Mouse (Mus musculus): Measurements from ENCODE around the gene Eml2.
A peak's percentile ranks its signal among the peaks of the same experiment; 100 is the strongest.

Gene Eml2

DNA sequence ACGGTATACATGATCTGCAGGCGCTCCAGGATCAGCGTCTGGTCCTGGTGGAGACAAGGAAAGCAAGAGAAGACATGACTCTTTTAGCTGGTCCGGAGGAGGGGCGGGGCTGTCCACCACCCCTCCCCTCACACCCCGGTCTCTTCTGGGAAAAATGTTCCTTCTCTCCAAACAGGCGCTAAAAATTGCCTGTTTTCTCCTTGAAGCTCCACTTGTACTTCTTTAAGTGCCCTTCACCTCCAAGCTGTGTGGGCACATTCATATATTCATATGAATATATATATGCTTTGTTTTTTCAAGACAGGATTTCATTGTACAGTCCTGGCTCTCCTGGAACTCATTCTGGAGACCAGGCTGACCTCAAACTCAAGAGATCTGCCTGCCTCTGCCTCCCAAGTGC is 13.3 kb upstream of the Eml2 start:
- no peak for DNase-seq (ENCODE audit: low read depth)

DNA sequence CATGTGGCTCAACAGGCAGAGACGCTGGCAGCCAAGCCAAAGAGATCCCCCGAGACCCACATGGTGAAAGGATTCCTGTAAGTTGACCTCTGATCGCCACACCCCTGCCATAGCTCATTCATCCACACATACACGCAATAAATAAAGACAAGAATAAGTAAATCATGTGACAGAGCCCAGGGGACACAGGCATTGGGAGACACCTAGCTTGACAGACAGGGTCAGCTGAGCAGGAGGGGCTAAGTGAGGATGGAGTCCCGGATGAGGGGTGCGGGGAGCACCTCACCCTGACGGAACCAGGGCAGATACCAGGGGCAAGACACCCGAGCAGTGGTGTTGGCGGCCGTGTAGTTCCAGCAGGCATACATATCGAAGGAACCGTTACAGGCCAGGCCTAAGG is 12.5 kb upstream of the Eml2 start:
- DNase-seq (ENCODE audit: low read depth), result no peak

- no peak for DNase-seq (ENCODE audit: low read depth)
Observed at GRCm38 (mm10) chr7:19164189-19164588, 12.0 kb upstream of the Eml2 start.

- DNase-seq (ENCODE audit: low read depth), result peak; percentile 75
Observed at GRCm38 (mm10) chr7:19164978-19165377, 11.2 kb upstream of the Eml2 start.

GRCm38 (mm10) chr7:19165656-19166423 is 10.4 kb upstream of the Eml2 start, which contains the start of gene Gipr:
TSS of gene Gipr (minus strand) at chr7:19166127.
- no peak for DNase-seq (ENCODE audit: low read depth)

GRCm38 (mm10) chr7:19166990-19167389 is 9.2 kb upstream of the Eml2 start:
- no peak for DNase-seq (ENCODE audit: low read depth)

DNA sequence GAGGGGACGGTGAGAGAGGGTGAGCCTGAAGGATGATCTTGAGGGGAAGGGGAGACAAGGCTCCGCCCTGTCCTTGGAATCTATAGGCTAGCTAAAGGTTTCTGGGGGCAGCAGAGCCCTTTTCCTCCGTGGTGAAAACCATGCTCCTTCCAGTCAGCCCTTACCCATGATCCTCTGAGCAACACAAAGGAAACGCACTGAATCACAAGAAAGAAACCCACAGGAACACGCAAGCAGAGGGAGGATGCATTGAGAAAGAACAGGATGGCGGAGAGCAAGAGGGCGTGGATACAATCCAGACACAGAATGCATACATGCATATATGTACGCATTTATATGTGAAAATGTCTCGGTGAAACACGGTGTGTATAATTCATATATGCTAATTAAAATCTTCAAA is 6.7 kb upstream of the Eml2 start:
- DNase-seq (ENCODE audit: low read depth), result no peak

DNA sequence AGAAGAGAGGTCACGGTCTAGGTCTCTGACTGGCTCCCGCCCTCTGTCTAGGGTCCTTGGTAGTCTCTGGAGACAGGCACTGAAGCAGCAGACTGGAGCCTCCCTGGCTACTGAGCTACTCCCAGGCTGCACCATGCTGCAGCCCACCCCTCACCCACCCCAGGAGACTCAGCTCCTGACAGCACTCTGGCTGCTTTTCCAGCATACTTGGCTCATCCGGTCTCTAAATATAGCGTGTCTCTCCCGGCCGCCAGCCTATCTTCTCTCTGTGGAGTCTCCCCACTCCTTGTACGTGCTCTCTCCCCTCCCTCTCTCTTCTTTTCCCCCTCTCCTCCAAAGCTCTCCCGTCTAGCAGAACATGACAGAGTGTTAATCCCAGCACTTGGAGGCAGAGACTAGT is 6.1 kb upstream of the Eml2 start:
- DNase-seq (ENCODE audit: low read depth), result no peak

- DNase-seq (ENCODE audit: low read depth), result no peak
Observed at GRCm38 (mm10) chr7:19171831-19172230, 4.4 kb upstream of the Eml2 start.

- peak; percentile 64 for DNase-seq (ENCODE audit: low read depth)
Observed at GRCm38 (mm10) chr7:19172874-19173273, 3.3 kb upstream of the Eml2 start.

- no peak for DNase-seq (ENCODE audit: low read depth)
Observed at GRCm38 (mm10) chr7:19176516-19176947, 311 bp downstream of the Eml2 start.

- no peak for DNase-seq (ENCODE audit: low read depth)
Observed at GRCm38 (mm10) chr7:19177216-19177615, 995 bp downstream of the Eml2 start.

- DNase-seq (ENCODE audit: low read depth), result no peak
Observed at GRCm38 (mm10) chr7:19178035-19178434, 1.8 kb downstream of the Eml2 start.

DNA sequence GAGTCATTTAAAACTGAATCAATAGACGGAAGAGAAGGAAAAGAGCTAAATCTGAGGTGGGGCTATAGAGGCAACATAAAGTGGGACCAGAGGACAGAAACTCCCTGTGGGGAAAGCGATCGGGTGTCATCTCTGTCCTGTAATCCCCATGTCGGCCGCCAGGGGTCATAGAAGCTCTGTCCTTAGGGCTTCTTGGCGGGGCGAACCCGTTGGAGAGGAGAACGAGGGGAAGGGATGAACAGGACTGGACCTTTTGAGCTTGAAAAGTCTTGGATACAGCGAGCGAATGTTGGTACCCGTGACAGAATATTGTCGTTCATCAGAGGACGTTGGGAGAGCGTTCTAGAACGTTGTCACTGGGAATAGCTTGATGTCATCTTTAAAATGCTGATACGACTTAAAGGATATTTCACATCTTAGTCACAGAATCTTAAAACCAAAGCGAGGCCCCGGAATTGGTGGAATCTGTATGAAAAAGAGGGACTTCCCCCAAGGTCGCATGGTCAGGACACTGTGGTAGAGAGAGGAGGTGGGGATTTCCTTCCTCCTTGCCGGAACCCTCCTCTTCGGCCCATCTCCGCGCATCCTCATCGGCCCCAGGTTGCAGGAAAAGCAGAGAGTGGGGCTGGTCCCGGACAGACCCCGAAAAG is 2.3 kb downstream of the Eml2 start:
- peak; percentile 87 for DNase-seq (ENCODE audit: low read depth)

GRCm38 (mm10) chr7:19179173-19179572 is 3.0 kb downstream of the Eml2 start:
- peak; percentile 80 for DNase-seq (ENCODE audit: low read depth)

DNA sequence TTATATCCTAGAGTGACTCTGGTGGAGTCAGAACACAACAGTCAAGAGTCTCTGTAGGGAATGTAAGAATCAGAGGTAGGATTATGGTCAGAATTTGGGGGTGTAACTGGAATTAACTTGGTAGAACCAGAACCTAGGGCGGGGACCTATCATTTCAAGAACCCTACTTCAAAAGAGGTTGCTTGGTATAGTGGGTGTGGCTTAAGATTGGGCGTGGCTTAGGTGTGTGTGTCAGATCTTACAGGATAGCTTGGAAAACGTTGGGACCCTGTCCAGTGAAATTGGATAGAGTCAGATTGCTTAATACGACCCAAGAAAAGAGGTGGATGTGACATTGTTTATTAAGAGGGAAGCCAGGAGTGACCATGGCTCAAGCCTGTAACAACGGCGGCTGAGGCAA is 3.7 kb downstream of the Eml2 start:
- DNase-seq (ENCODE audit: low read depth), result peak; percentile 50

GRCm38 (mm10) chr7:19180862-19181429 is 4.7 kb downstream of the Eml2 start:
- DNase-seq (ENCODE audit: low read depth), result peak; percentile 62

DNA sequence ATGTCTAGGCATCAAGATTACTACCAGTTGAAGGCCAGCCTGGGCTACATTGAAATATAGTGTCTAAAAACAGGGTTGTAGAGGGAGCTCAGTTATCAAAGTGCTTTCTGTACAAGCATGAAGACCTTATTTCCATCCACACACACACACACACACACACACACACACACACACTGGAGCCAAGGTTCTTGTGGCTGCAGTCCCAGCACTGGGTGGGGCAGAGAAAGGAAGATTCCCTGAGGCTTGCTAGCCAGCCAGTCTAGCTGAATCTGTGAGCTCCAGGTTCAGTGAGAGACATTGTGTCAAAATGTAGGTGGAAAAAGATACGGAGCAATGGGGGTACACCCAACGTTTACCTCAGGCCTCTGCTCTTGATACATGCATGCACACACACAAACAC is 8.0 kb downstream of the Eml2 start:
- DNase-seq (ENCODE audit: low read depth), result no peak

DNA sequence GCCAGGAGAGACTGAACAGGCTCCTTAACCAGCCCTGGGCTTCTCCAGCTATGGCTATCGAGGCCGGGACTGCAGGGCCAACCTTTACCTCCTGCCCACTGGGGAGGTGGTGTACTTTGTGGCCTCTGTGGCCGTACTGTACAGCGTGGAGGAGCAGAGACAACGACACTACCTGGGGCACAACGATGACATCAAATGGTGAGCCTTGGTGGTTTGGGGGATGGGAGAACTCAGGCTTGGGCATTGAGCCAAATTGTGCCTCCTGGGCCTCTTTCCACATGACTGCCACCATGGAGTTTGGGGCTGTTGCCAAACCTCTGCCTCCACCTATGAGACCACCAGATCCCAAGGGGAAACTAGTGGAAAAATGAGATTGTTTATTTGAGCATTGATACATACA is 8.5 kb downstream of the Eml2 start:
- no peak for DNase-seq (ENCODE audit: low read depth)

- no peak for DNase-seq (ENCODE audit: low read depth)
Observed at GRCm38 (mm10) chr7:19194676-19195075, 18.5 kb downstream of the Eml2 start.

DNA sequence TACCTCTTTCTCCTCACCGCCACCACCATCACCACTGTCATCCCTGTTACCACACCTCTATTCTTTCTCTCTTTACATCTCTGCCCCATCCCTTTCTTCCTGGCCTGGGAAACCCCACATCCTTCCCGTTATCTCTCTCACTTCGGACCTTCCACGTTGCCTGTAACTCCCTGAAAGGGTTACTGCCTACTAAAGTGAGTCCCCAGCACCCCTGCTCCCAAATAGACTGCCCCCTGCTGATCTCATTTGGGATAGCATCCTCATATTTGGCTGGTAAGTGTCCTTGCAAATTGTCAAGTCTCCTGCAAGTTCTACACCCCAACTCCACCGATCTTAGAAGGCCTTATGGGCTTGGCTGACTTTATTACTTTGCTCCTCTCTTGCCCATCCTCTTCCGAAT is 20.5 kb downstream of the Eml2 start:
- peak; percentile 81 for DNase-seq (ENCODE audit: low read depth)

- peak; percentile 76 for DNase-seq (ENCODE audit: low read depth)
Observed at GRCm38 (mm10) chr7:19197985-19198384, 21.8 kb downstream of the Eml2 start.

DNA sequence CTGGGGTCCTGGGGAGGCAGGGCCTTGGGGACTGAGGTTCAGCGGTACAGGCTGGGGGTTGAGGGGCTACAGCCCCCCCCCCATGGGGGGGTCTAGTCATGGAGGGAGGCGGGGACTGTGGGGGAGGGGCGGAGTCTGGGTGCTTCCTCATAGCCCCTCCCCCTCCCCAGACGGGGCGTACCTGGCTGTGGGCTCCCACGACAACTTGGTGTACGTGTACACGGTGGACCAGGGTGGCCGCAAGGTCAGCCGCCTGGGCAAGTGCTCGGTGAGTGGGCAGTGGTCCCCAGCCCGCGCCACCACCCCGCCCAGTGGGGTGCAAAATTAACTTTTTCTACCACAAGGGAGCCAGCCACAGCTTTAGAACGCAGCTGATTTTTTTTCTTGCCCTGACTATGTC is 25.4 kb downstream of the Eml2 start:
- DNase-seq (ENCODE audit: low read depth), result no peak

Measured in naive thymus-derived CD4-positive, alpha-beta T cell, adult 2 months (primary cell).